Mouse (Mus musculus) thymus, adult 2 months (tissue): ENCODE measurements around the gene Ric3. TPM values are rescaled to one million over a fixed set of nuclear protein-coding genes. Genes with fewer than 3 reads are reported as not detected.
"Not testable (repeated sequence)": the region's sequence is repeated elsewhere in the genome, so short reads cannot be mapped to it uniquely, and the experiment has no call there.

ENCODE experiments used
- DNase-seq: peaks from one replicate; pipeline ENCODE4 v3.0.0; 2021
- H3K27ac ChIP-seq: fragments of 200-500 bp; 2 replicates; pipeline ENCODE4 v1.5.1; 2012; ENCODE audit warnings: low read length, control low read depth; ENCODE audit not compliant: control insufficient read depth, insufficient read depth
- H3K27me3 ChIP-seq: fragments of 200-500 bp; 2 replicates; pipeline ENCODE4 v1.6.1; 2012; ENCODE audit warnings: mild to moderate bottlenecking, low read length, moderate library complexity, mixed read lengths; ENCODE audit not compliant: control insufficient read depth, insufficient read depth
- H3K36me3 ChIP-seq: fragments of 200-500 bp; 2 replicates; pipeline ENCODE4 v1.6.1; 2012; ENCODE audit warnings: mild to moderate bottlenecking, low read length, moderate library complexity; ENCODE audit not compliant: control insufficient read depth, insufficient read depth
- H3K4me1 ChIP-seq: fragments of 200-500 bp; replicated peaks from 2 replicates; pipeline ENCODE4 v1.6.1; 2012; ENCODE audit warnings: low read length; ENCODE audit not compliant: control insufficient read depth, insufficient read depth
- H3K4me3 ChIP-seq: fragments of 200-500 bp; 2 replicates; pipeline ENCODE4 v1.5.1; 2012; ENCODE audit warnings: mild to moderate bottlenecking, low read length, control low read depth, moderate library complexity; ENCODE audit not compliant: control insufficient read depth, insufficient read depth
- CTCF ChIP-seq: fragments of 200-500 bp; IDR thresholded peaks from 2 replicates; pipeline ENCODE4 v1.5.1; 2012; ENCODE audit warnings: mild to moderate bottlenecking, control low read depth, low read length, moderate library complexity, borderline replicate concordance; ENCODE audit not compliant: control insufficient read depth, poor library complexity, insufficient read depth; ENCODE audit errors: extremely low read depth
- POLR2A ChIP-seq: fragments of 200-500 bp; IDR thresholded peaks from 2 replicates; pipeline ENCODE4 v1.6.1; 2012; ENCODE audit warnings: mild to moderate bottlenecking, low read length, control low read depth, moderate library complexity; ENCODE audit not compliant: control insufficient read depth, poor library complexity, insufficient read depth; ENCODE audit errors: extremely low read depth
- WGBS: fragments of 180-500 bp; shearing (Covaris S2); methylation state at CpG from one replicate; pipeline ENCODE4 v1.1.7; 2018; 5-methylcytosine and 5-hydroxymethylcytosine counted together
- polyA plus RNA-seq: library from polyadenylated mRNA; depleted of rRNA; stranded (reverse); fragments of >200 nt; gene quantifications from 2 replicates; pipeline ENCODE4 v1.2.3, GENCODE M21; 2012; rRNA removed

The Ric3 gene
- polyA plus RNA-seq, result 0.31 and 0.55 TPM in 2 replicates

DNA sequence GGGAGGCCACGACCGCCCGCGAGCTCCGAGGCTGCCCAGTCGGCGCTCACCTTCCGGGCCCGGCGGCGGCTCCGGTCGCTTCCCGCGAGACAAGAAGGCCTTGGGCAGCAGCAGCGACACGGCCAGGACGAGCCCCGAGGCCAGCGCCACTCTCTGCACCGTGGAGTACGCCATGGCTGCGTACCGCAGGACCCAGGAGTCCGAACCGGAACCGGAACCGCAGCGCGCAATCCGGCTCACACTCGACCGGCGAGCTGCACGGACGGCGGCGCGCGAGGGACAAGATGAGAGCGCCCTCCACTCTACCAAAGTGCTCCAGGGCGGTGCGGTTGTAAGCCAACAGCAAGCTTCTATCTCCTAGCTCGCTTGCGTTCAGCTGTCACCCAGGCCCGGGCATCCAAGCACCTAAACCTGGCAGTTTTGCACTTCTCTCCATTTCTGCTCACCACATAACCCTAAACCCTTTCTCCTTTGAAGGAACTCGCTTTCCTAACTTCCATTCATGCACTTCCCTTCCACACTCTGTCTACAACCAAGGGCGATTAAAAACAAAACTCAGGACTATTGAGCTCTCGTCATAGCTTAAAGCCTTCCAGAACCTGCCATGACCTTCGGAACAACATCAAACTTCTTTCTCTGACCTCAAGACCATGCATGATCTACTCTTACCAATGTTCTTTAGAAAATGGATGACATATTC lies at the start of gene Ric3:
Ric3 (minus strand) TSS at position 219 of the 700 bp plus-strand sequence.
- H3K27me3 ChIP-seq, result no peaks in the 10 kb centered on the region; the same call in 1 of the 2 replicates
- 8% methylated on average over 50 of the region's 50 CpGs for WGBS
- no peaks in the 10 kb centered on the region for H3K4me1 ChIP-seq
- TF ChIP-seq POLR2A, result no peak
- no peak for TF ChIP-seq CTCF
- no peak within 1 kb of the TSS for H3K27ac ChIP-seq
- H3K36me3 ChIP-seq, result no peaks in the 10 kb centered on the region
- no peak for DNase-seq
- H3K4me3 ChIP-seq, result no peak within 1 kb of the TSS

DNA sequence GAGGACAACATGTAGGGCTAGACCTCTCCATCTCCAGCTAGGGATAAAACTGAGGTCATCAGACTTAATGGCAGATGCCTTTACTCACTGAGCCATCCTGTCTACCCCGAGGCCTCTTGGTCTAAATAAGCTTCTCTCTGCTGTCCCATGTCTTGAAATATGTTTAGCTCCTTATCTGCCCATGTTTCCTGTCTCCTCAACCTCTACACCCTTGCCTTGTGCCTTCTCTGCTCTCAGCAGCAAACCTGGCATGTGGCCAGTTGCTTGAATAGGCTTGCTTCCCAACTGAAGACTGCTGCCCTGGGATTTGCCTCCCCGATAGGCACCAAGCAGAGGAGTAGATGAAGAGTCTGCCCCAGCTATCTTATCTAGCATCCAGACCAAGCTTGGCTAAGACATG lies 48.4 kb upstream of the Ric3 start:
- no peak for TF ChIP-seq CTCF
- TF ChIP-seq POLR2A, result no peak
- H3K36me3 ChIP-seq, result no peaks in the 10 kb centered on the region
- H3K4me3 ChIP-seq, result no peak overlapping the region
- no peak overlapping the region for H3K27ac ChIP-seq
- no peaks in the 10 kb centered on the region for H3K27me3 ChIP-seq
- H3K4me1 ChIP-seq, result no peaks in the 10 kb centered on the region
- 62% methylated on average over 2 of the region's 2 CpGs for WGBS
- DNase-seq, result no peak

DNA sequence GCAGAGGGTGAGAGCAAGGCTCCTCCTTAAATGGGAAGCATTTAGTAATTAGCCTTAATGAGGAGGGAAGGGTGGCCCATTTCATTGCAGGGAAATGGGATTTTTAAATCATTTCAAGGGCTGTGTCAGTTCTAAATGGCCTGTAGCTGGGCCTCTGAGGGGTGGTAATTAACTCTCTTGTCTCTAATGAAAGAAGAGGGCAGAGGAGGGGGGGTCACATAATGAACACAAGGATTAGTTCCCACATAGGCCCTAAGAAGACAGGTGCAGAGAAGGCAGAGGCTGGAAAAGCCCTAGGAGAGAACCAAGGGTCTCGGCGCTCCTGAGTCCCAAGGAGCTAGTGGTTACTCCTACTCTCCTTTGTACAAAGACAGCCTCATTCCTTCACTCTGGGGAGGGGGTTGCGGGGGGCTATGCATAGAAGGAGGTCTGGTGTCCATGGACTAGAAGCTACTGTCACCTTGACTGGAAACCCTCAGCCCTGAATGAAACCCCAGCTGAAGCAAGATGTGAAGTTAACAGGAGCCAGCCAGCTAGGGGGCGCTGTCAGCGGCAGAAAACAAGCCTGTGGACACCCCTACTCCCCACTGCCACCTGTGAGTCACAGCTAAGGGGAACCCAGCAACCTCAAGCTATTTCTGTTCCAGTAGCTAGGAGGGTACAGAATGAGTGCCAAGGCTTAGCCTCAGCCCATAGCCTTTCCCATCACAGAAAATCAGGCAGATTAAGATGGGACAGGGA lies 47.0 kb upstream of the Ric3 start:
- WGBS, result 86% methylated on average over 5 of the region's 5 CpGs
- Histone ChIP-seq H3K36me3 (no peaks in the 10 kb centered on the region), H3K27ac (no peak overlapping the region), H3K27me3 (no peaks in the 10 kb centered on the region), H3K4me3 (no peak overlapping the region), H3K4me1 (no peaks in the 10 kb centered on the region)
- no peak for DNase-seq
- TF ChIP-seq CTCF (no peak), POLR2A (no peak)

DNA sequence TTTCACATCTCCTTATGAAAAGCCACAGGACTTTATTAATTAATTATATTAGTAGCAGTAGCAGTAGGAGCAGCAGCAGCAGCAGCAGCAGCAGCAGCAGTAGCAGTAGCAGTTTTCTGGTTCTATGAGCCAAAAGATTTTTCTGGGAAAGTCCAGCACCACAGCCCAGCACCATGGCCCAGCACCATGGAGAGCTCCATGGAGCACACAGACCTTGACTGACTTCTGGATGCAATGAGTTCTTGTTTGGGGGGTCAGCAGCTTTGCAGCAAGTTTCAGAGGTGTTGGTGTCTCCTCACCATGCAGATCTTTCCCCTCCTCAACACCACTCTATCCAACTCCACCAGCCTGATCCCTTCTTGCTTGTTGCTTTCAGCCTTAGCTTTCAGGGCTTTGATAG lies 46.3 kb upstream of the Ric3 start:
- no peak for DNase-seq
- Histone ChIP-seq H3K27me3 (no peaks in the 10 kb centered on the region), H3K4me1 (no peaks in the 10 kb centered on the region), H3K36me3 (no peaks in the 10 kb centered on the region), H3K27ac (no peak overlapping the region), H3K4me3 (no peak overlapping the region)
- TF ChIP-seq CTCF (no peak), POLR2A (no peak)

DNA sequence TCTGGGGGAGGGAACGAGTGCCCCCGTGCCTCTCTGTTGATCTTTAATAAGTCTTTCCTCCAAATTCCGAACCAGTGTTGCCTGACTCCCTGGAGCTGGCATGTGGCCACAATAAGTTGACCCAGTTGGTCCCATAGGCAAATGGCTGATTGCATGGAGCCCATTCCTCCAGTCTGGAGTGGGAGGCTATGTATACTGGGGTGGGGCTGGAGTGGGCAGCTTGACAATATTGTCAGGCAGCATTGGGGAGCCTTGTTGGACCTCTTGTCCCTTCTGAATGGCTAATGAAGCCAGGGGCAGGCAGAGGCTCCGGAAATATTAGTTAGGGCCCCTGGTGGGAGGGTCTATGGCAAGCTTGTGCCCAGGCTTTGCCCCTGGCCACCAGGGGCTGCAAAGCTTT lies 32.8 kb upstream of the Ric3 start:
- DNase-seq, result no peak
- TF ChIP-seq POLR2A (no peak), CTCF (no peak)
- WGBS, result 67% methylated on average over 4 of the region's 4 CpGs
- no peak overlapping the region for H3K4me3 ChIP-seq
- no peaks in the 10 kb centered on the region for H3K27me3 ChIP-seq
- no peak overlapping the region for H3K27ac ChIP-seq
- no peaks in the 10 kb centered on the region for H3K4me1 ChIP-seq
- no peaks in the 10 kb centered on the region for H3K36me3 ChIP-seq

DNA sequence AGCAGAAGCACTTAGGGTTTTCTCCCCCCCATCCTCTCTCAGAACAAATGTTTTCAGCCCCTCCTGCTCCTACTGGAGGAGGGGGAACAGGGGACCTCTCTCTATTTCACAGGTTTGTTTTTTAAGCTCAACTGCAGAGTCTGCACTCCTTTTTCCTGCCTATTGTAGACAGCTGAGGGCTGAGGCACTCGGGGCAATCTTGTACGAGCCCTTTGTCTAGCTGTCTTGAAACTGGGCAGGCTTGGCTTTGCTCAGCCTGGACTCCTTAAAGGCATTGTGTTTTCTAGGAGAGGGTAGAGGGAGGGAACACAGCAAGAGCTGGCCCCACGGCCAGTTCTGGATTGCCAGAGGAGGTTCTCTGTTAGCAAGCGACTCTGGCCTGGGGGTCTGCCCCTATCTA lies 32.4 kb upstream of the Ric3 start:
- DNase-seq, H3K27ac ChIP-seq, H3K4me1 ChIP-seq, H3K4me3 ChIP-seq, H3K27me3 ChIP-seq, H3K36me3 ChIP-seq: not testable (repeated sequence)
- 28% methylated on average over 2 of the region's 4 CpGs for WGBS
